Mouse (Mus musculus) E14TG2a.4 (cell line): ENCODE measurements around the gene Ulk3.

Source experiments
- CTCF ChIP-seq: conservative IDR thresholded peaks from 2 replicates; pipeline ENCODE4 v1.5.1; 2014; ENCODE audit warnings: low read length
- NANOG ChIP-seq: IDR thresholded peaks from 2 replicates; pipeline ENCODE4 v1.6.1; 2014; ENCODE audit warnings: borderline replicate concordance, low read length, mixed read lengths

DNA sequence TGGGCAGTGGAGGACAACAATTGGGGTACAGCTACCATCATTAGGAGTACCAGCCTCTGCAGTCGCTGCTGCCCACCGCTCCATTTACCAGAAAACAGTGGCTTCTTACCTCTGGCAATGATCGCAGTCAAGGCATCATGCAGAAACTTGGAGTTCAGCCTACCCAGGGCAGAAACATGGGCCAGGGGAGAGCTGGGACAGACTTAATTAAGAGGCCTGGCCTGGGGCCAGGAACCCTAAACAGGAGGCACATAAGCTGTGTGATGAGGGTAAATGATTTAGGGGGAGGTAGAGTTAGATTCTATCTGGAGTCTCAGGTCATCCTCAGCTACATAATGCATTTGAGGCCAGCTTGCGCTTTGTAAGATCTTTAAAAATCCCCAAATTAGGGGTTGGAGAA is 40.1 kb upstream of the Ulk3 start:
- TF ChIP-seq CTCF (no peak), NANOG (no peak)
